Mouse (Mus musculus) frontal cortex, postnatal 36 days (tissue): ENCODE data around the gene Atxn7.
A peak's percentile ranks its signal among the peaks of the same experiment; 100 is the strongest.
"Not testable (repeated sequence)": the region's sequence is repeated elsewhere in the genome, so short reads cannot be mapped to it uniquely, and the experiment has no call there.

Source experiments
- DNase-seq, 2 experiments: peaks; one replicate each; pipeline ENCODE4 v3.0.0; 2022; ENCODE audit warnings: low spot score in 2 of 2

Gene Atxn7

GRCm38 (mm10) chr14:13961401-13962112, at the start of gene Atxn7, which contains the start of gene Thoc7:
Atxn7 (plus strand) TSS chr14:13961440.
Thoc7 (minus strand) TSS chr14:13961852.
- peak; percentile 17 to 31 for DNase-seq

- no peak for DNase-seq
Observed at GRCm38 (mm10) chr14:13914387-13915082, 46.7 kb upstream of the Atxn7 start, which contains the start of gene Gm281. Gm281 (minus strand) TSS chr14:13914478.

- no peak for DNase-seq
Observed at GRCm38 (mm10) chr14:13915207-13915606, 46.0 kb upstream of the Atxn7 start.

GRCm38 (mm10) chr14:13917208-13917607, 44.0 kb upstream of the Atxn7 start:
- DNase-seq, result no peak

GRCm38 (mm10) chr14:13917630-13918029, 43.6 kb upstream of the Atxn7 start:
- peak; percentile 32 to 79 for DNase-seq

- DNase-seq, result no peak
Observed at GRCm38 (mm10) chr14:13933290-13934051, 27.8 kb upstream of the Atxn7 start.

- DNase-seq, result no peak
Observed at GRCm38 (mm10) chr14:13934052-13934371, 27.2 kb upstream of the Atxn7 start.

- no peak for DNase-seq
Observed at GRCm38 (mm10) chr14:13944686-13945085, 16.6 kb upstream of the Atxn7 start.

- no peak for DNase-seq
Observed at GRCm38 (mm10) chr14:13948345-13948744, 12.9 kb upstream of the Atxn7 start.

GRCm38 (mm10) chr14:13950401-13950800, 10.8 kb upstream of the Atxn7 start:
- DNase-seq, result peak in 1 of 2 experiments; percentile 28

- DNase-seq, result not testable (repeated sequence)
Observed at GRCm38 (mm10) chr14:13952151-13952550, 9.1 kb upstream of the Atxn7 start.

GRCm38 (mm10) chr14:13960079-13960478, 1.2 kb upstream of the Atxn7 start:
- DNase-seq, result peak in 1 of 2 experiments; percentile 19

GRCm38 (mm10) chr14:13960482-13961325, 536 bp upstream of the Atxn7 start:
- DNase-seq, result peak; percentile 47 to 51

- no peak for DNase-seq
Observed at GRCm38 (mm10) chr14:13962476-13962875, 1.2 kb downstream of the Atxn7 start.

GRCm38 (mm10) chr14:13963527-13963926, 2.3 kb downstream of the Atxn7 start:
- no peak for DNase-seq

- DNase-seq, result no peak
Observed at GRCm38 (mm10) chr14:13967607-13968006, 6.4 kb downstream of the Atxn7 start.

- DNase-seq, result no peak
Observed at GRCm38 (mm10) chr14:13968476-13968875, 7.2 kb downstream of the Atxn7 start.

GRCm38 (mm10) chr14:13970513-13970912, 9.3 kb downstream of the Atxn7 start:
- no peak for DNase-seq

- DNase-seq, result no peak
Observed at GRCm38 (mm10) chr14:13971644-13972234, 10.5 kb downstream of the Atxn7 start.

- DNase-seq, result no peak
Observed at GRCm38 (mm10) chr14:13977498-13977897, 16.3 kb downstream of the Atxn7 start.

GRCm38 (mm10) chr14:13981286-13981685, 20.0 kb downstream of the Atxn7 start:
- DNase-seq, result no peak
